Mouse (Mus musculus) ES-E14 (cell line): ENCODE results near the gene Kctd5. TPM values are rescaled to one million over a fixed set of nuclear protein-coding genes. Genes with fewer than 3 reads are reported as not detected.
"Not testable (repeated sequence)": the region's sequence is repeated elsewhere in the genome, so short reads cannot be mapped to it uniquely, and the experiment has no call there.

ENCODE experiments used
- DNase-seq: peaks from one replicate; pipeline ENCODE4 v3.0.0-alpha.2; 2013; ENCODE audit warnings: low read depth, low spot score
- H3K27ac ChIP-seq: 2 replicates; pipeline ENCODE4 v1.5.1; 2012; ENCODE audit warnings: low read depth, mild to moderate bottlenecking, low read length, moderate library complexity, mixed read lengths; ENCODE audit not compliant: poor library complexity, insufficient read depth, severe bottlenecking
- H3K36me3 ChIP-seq: 2 replicates; pipeline ENCODE4 v1.6.1; 2012; ENCODE audit warnings: mild to moderate bottlenecking, low read length, moderate library complexity, mixed read lengths; ENCODE audit not compliant: control insufficient read depth, poor library complexity, insufficient read depth, severe bottlenecking
- H3K4me1 ChIP-seq, 2 experiments: fragments of 150-350 bp in 1 of 2; sonication (generic) in 1 of 2; 2 replicates each; pipeline ENCODE4 v1.6.1; 2012; ENCODE audit warnings: low read length in 2 of 2, mild to moderate bottlenecking in 1 of 2, mixed read lengths in 1 of 2; ENCODE audit not compliant: control insufficient read depth in 2 of 2, insufficient read depth in 2 of 2, poor library complexity in 1 of 2
- H3K4me3 ChIP-seq, 2 experiments: fragments of 150-350 bp in 1 of 2; sonication (generic) in 1 of 2; 2 replicates each; pipeline ENCODE4 v1.5.1; 2012; ENCODE audit warnings: low read length in 2 of 2, low read depth in 1 of 2, mild to moderate bottlenecking in 1 of 2, mixed read lengths in 1 of 2; ENCODE audit not compliant: insufficient read depth in 1 of 2, poor library complexity in 1 of 2, severe bottlenecking in 1 of 2
- H3K9ac ChIP-seq: 2 replicates; pipeline ENCODE4 v1.6.1; 2012; ENCODE audit warnings: low read depth, mild to moderate bottlenecking, low read length, mixed read lengths; ENCODE audit not compliant: poor library complexity, insufficient read depth, severe bottlenecking
- H3K9me3 ChIP-seq: fragments of 150-350 bp; sonication (generic); 2 replicates; pipeline ENCODE4 v1.6.1; 2012; ENCODE audit warnings: low read depth, mild to moderate bottlenecking, low read length; ENCODE audit not compliant: control insufficient read depth, insufficient read depth
- CHD2 ChIP-seq: IDR thresholded peaks from 2 replicates; pipeline ENCODE4 v1.6.1; 2014; ENCODE audit warnings: mild to moderate bottlenecking, low read depth, low read length, inconsistent platforms
- HCFC1 ChIP-seq: IDR thresholded peaks from 2 replicates; pipeline ENCODE4 v1.6.1; 2012; ENCODE audit warnings: low read length, inconsistent platforms, borderline replicate concordance; ENCODE audit not compliant: insufficient read depth
- MAFK ChIP-seq: IDR thresholded peaks from 2 replicates; pipeline ENCODE4 v1.6.1; 2014; ENCODE audit warnings: mild to moderate bottlenecking, low read depth, low read length, inconsistent platforms; ENCODE audit not compliant: insufficient read depth
- ZC3H11A ChIP-seq: IDR thresholded peaks from 2 replicates; pipeline ENCODE4 v1.6.1; 2012; ENCODE audit warnings: low read depth, mild to moderate bottlenecking, inconsistent platforms, low read length, borderline replicate concordance
- ZNF384 ChIP-seq: IDR thresholded peaks from 2 replicates; pipeline ENCODE4 v1.6.1; 2012; ENCODE audit warnings: low read depth, low read length, inconsistent platforms
- in situ Hi-C, 2 experiments: fragments of 600-800 bp; cut with MboI; formaldehyde crosslinking; loops; one replicate each; pipeline ENCODE4 v1.15.1; 2025; ENCODE audit warnings: low sequenced_read_pairs in 2 of 2, inconsistent platforms in 1 of 2; ENCODE audit not compliant: unreplicated experiment in 2 of 2
- total RNA-seq: library from RNA; depleted of rRNA; stranded (reverse); fragments of 300-350 nt; gene quantifications from 2 replicates; pipeline ENCODE4 v1.2.3, GENCODE M21; 2012

The Kctd5 gene
- total RNA-seq, 1 experiment = 42.3 TPM

DNA sequence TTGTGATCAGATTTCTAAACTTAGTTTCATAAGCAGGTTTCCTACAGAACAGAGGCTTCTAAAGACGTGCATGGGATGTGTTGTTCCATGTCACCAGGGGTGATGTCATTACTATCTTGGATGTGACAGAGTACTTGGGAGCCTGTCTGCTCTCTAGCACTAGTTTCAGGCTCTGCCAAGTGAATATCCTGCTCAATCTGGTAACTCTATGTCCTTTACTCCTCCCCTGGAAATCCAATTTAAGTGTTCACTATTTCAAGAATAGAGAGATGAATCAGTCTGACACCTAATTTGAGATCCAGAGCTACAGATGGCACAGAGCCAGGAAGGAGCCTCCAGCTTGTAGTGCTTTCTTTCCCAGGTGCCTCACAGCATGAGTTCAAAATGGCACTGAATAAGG lies 35.6 kb upstream of the Kctd5 start:
- no peak for DNase-seq
- TF ChIP-seq CHD2 (no peak), HCFC1 (no peak), MAFK (no peak), ZNF384 (no peak), ZC3H11A (no peak)
- H3K4me3 ChIP-seq = no peak overlapping the region
- no peak overlapping the region for H3K9ac ChIP-seq
- peaks cover 2% of the 10 kb centered on the region; the same call in 1 of the 2 replicates for H3K36me3 ChIP-seq
- H3K4me1 ChIP-seq = no peaks in the 10 kb centered on the region
- in situ Hi-C loops = no loop called here
- H3K27ac ChIP-seq = no peak overlapping the region
- no peaks in the 10 kb centered on the region for H3K9me3 ChIP-seq

GRCm38 (mm10) chr17:24105111-24105510 lies 31.8 kb upstream of the Kctd5 start:
- H3K36me3 ChIP-seq = peaks cover 2% of the 10 kb centered on the region; the same call in 1 of the 2 replicates
- in situ Hi-C loops = no loop called here
- no peak overlapping the region for H3K27ac ChIP-seq
- no peak overlapping the region for H3K4me3 ChIP-seq
- H3K9me3 ChIP-seq = no peaks in the 10 kb centered on the region
- DNase-seq = no peak
- no peak overlapping the region for H3K9ac ChIP-seq
- H3K4me1 ChIP-seq = no peaks in the 10 kb centered on the region
- TF ChIP-seq ZC3H11A (no peak), MAFK (no peak), HCFC1 (no peak), ZNF384 (no peak), CHD2 (no peak)

DNA sequence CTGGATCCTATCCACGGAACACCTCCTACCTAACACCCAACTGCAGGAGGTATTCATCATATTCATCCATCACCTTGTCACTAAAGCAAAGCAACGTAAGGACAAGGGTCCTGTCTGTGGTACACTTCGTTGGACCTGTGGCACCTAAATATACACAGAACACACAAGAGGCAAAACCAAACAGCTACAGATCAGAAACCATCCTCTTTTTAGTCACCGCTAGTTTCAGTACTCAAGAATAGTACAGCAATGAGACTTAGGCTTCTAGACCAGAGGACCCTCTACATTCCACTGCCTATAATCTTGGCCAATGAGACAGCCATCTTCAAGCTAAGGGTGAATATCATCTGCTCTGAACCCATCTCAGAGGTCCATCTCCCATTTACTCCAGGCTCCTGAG lies 25.1 kb upstream of the Kctd5 start:
- no peak for DNase-seq
- in situ Hi-C loops = no loop called here
- Histone ChIP-seq H3K36me3 (peaks cover 4% of the 10 kb centered on the region), H3K4me3 (no peak overlapping the region), H3K27ac (no peak overlapping the region), H3K9ac (no peak overlapping the region), H3K4me1 (no peaks in the 10 kb centered on the region), H3K9me3 (no peaks in the 10 kb centered on the region)
- TF ChIP-seq MAFK = no peak
- TF ChIP-seq HCFC1 = no peak
- TF ChIP-seq CHD2 = no peak
- no peak for TF ChIP-seq ZC3H11A
- no peak for TF ChIP-seq ZNF384

- no peak overlapping the region for H3K27ac ChIP-seq
- no peak for DNase-seq
- H3K36me3 ChIP-seq = peaks cover 17% of the 10 kb centered on the region
- TF ChIP-seq HCFC1 (no peak), CHD2 (no peak), ZC3H11A (no peak), MAFK (no peak), ZNF384 (no peak)
- no peak overlapping the region for H3K9ac ChIP-seq
- no peaks in the 10 kb centered on the region for H3K9me3 ChIP-seq
- peaks cover 0 to 2% of the 10 kb centered on the region in 2 experiments; a peak in 1 of 4 replicates for H3K4me1 ChIP-seq
- in situ Hi-C loops = no loop called here
- H3K4me3 ChIP-seq = no peak overlapping the region
Measured at GRCm38 (mm10) chr17:24090575-24090974, 17.3 kb upstream of the Kctd5 start.

GRCm38 (mm10) chr17:24086399-24086798 lies 13.1 kb upstream of the Kctd5 start:
- H3K4me3 ChIP-seq, H3K4me1 ChIP-seq, H3K27ac ChIP-seq, in situ Hi-C loops, H3K9ac ChIP-seq, DNase-seq, H3K9me3 ChIP-seq: not testable (repeated sequence)
- H3K36me3 ChIP-seq = peaks cover 11% of the 10 kb centered on the region
